Mouse (Mus musculus) E14TG2a.4 (cell line): ENCODE data around the gene Asphd2.

ENCODE experiments used
- CTCF ChIP-seq: conservative IDR thresholded peaks from 2 replicates; pipeline ENCODE4 v1.5.1; 2014; ENCODE audit warnings: low read length
- NANOG ChIP-seq: IDR thresholded peaks from 2 replicates; pipeline ENCODE4 v1.6.1; 2014; ENCODE audit warnings: borderline replicate concordance, low read length, mixed read lengths
- POU5F1 ChIP-seq: IDR thresholded peaks from 2 replicates; pipeline ENCODE4 v1.6.1; 2014; ENCODE audit warnings: low read length, borderline replicate concordance

DNA sequence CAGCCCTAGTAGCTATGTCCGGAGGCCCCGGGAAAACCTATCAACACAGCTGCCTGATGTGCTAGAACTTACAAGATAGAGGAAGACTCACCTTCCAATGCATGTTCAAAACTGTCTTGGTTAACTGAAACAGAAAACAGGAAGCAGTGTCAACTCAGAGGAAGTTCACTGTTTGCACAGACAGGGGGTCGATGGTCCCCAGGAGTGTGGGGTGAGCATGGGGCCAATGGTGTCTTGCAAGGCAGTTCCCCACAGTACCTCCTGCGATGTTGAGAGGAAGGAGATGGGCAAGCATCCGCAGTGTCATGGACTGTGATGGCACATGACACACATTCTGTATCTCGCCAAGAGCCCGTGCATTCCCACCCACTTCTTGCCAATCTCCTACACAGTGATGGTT, 32.0 kb upstream of the Asphd2 start:
- TF ChIP-seq CTCF (no peak), NANOG (no peak), POU5F1 (no peak)
